Mouse (Mus musculus): ENCODE data around the gene Cpe. TPM values are rescaled to one million over a fixed set of nuclear protein-coding genes. Genes with fewer than 3 reads are reported as not detected.

Cpe gene
- polyA plus RNA-seq, 1 experiment, result 79.2 TPM

- Histone ChIP-seq H3ac (ENCODE audit: control insufficient read depth, insufficient read length, low read depth) (no peak overlapping the region), H3K79me2 (ENCODE audit: control insufficient read depth, insufficient read depth) (no peaks in the 10 kb centered on the region), H3K79me3 (ENCODE audit: low read depth) (no peaks in the 10 kb centered on the region), H3K4me3 (ENCODE audit: insufficient read depth, poor library complexity, severe bottlenecking) (no peak overlapping the region), H3K36me3 (ENCODE audit: control insufficient read depth, insufficient read depth) (no peaks in the 10 kb centered on the region), H3K27me3 (ENCODE audit: control insufficient read depth, insufficient read depth, insufficient read length) (no peaks in the 10 kb centered on the region)
- TF ChIP-seq MAX (IDR thresholded peaks at IDR 0.05) (no peak), MYOG (IDR thresholded peaks at IDR 0.05; ENCODE audit: control insufficient read depth, extremely low read depth, insufficient read length) (no peak), FOSL1 (IDR thresholded peaks at IDR 0.05; ENCODE audit: insufficient read depth, low read length, poor library complexity, severe bottlenecking) (no peak), CEBPB (IDR thresholded peaks at IDR 0.05; ENCODE audit: low read depth) (no peak), USF1 (IDR thresholded peaks at IDR 0.05; ENCODE audit: low read depth) (no peak), MYOD1 (IDR thresholded peaks at IDR 0.05; ENCODE audit: control insufficient read depth, insufficient read length, low read depth) (no peak), CTCF (IDR thresholded peaks at IDR 0.05; ENCODE audit: control insufficient read depth, insufficient read depth, insufficient read length) (no peak)
Observed at GRCm38 (mm10) chr8:64652285-64652684, 40.6 kb downstream of the Cpe start.

- Histone ChIP-seq H3K4me3 (ENCODE audit: insufficient read depth, poor library complexity, severe bottlenecking) (no peak overlapping the region), H3K79me2 (ENCODE audit: control insufficient read depth, insufficient read depth) (no peaks in the 10 kb centered on the region), H3K79me3 (ENCODE audit: low read depth) (no peaks in the 10 kb centered on the region), H3ac (ENCODE audit: control insufficient read depth, insufficient read length, low read depth) (no peak overlapping the region), H3K27me3 (ENCODE audit: control insufficient read depth, insufficient read depth, insufficient read length) (no peaks in the 10 kb centered on the region), H3K36me3 (ENCODE audit: control insufficient read depth, insufficient read depth) (no peaks in the 10 kb centered on the region)
- TF ChIP-seq MYOG (IDR thresholded peaks at IDR 0.05; ENCODE audit: control insufficient read depth, extremely low read depth, insufficient read length) (no peak), CEBPB (IDR thresholded peaks at IDR 0.05; ENCODE audit: low read depth) (no peak), USF1 (IDR thresholded peaks at IDR 0.05; ENCODE audit: low read depth) (no peak), CTCF (IDR thresholded peaks at IDR 0.05; ENCODE audit: control insufficient read depth, insufficient read depth, insufficient read length) (no peak), MYOD1 (IDR thresholded peaks at IDR 0.05; ENCODE audit: control insufficient read depth, insufficient read length, low read depth) (no peak)
Observed at GRCm38 (mm10) chr8:64648063-64648462, 44.8 kb downstream of the Cpe start.

- no peak overlapping the region for H3K4me3 ChIP-seq (ENCODE audit: insufficient read depth, poor library complexity, severe bottlenecking)
- no peak overlapping the region for H3ac ChIP-seq (ENCODE audit: control insufficient read depth, insufficient read length, low read depth)
- H3K36me3 ChIP-seq (ENCODE audit: control insufficient read depth, insufficient read depth), result no peaks in the 10 kb centered on the region
- H3K79me3 ChIP-seq (ENCODE audit: low read depth), result no peaks in the 10 kb centered on the region
- peaks cover 4% of the 10 kb centered on the region for H3K79me2 ChIP-seq (ENCODE audit: control insufficient read depth, insufficient read depth)
- no peaks in the 10 kb centered on the region for H3K27me3 ChIP-seq (ENCODE audit: control insufficient read depth, insufficient read depth, insufficient read length)
- no peak for TF ChIP-seq MYOG (IDR thresholded peaks at IDR 0.05; ENCODE audit: control insufficient read depth, extremely low read depth, insufficient read length)
- TF ChIP-seq MYOD1 (IDR thresholded peaks at IDR 0.05; ENCODE audit: control insufficient read depth, insufficient read length, low read depth), result no peak
- TF ChIP-seq MAX (IDR thresholded peaks at IDR 0.05), result no peak
- TF ChIP-seq USF1 (IDR thresholded peaks at IDR 0.05; ENCODE audit: low read depth), result no peak
- no peak for TF ChIP-seq CTCF (IDR thresholded peaks at IDR 0.05; ENCODE audit: control insufficient read depth, insufficient read depth, insufficient read length)
- no peak for TF ChIP-seq FOSL1 (IDR thresholded peaks at IDR 0.05; ENCODE audit: insufficient read depth, low read length, poor library complexity, severe bottlenecking)
- TF ChIP-seq CEBPB (IDR thresholded peaks at IDR 0.05; ENCODE audit: low read depth), result no peak
Observed at GRCm38 (mm10) chr8:64647148-64647547, 45.7 kb downstream of the Cpe start.

- TF ChIP-seq MYOD1 (IDR thresholded peaks at IDR 0.05; ENCODE audit: control insufficient read depth, insufficient read length, low read depth) (no peak), MAX (IDR thresholded peaks at IDR 0.05) (no peak)
- Histone ChIP-seq H3K79me3 (ENCODE audit: low read depth) (no peaks in the 10 kb centered on the region), H3ac (ENCODE audit: control insufficient read depth, insufficient read length, low read depth) (no peak overlapping the region), H3K4me3 (ENCODE audit: insufficient read depth, poor library complexity, severe bottlenecking) (no peak overlapping the region), H3K79me2 (ENCODE audit: control insufficient read depth, insufficient read depth) (peaks cover 4% of the 10 kb centered on the region), H3K36me3 (ENCODE audit: control insufficient read depth, insufficient read depth) (no peaks in the 10 kb centered on the region), H3K27me3 (ENCODE audit: control insufficient read depth, insufficient read depth, insufficient read length) (no peaks in the 10 kb centered on the region)
Observed at GRCm38 (mm10) chr8:64646421-64646820, 46.4 kb downstream of the Cpe start.

DNA sequence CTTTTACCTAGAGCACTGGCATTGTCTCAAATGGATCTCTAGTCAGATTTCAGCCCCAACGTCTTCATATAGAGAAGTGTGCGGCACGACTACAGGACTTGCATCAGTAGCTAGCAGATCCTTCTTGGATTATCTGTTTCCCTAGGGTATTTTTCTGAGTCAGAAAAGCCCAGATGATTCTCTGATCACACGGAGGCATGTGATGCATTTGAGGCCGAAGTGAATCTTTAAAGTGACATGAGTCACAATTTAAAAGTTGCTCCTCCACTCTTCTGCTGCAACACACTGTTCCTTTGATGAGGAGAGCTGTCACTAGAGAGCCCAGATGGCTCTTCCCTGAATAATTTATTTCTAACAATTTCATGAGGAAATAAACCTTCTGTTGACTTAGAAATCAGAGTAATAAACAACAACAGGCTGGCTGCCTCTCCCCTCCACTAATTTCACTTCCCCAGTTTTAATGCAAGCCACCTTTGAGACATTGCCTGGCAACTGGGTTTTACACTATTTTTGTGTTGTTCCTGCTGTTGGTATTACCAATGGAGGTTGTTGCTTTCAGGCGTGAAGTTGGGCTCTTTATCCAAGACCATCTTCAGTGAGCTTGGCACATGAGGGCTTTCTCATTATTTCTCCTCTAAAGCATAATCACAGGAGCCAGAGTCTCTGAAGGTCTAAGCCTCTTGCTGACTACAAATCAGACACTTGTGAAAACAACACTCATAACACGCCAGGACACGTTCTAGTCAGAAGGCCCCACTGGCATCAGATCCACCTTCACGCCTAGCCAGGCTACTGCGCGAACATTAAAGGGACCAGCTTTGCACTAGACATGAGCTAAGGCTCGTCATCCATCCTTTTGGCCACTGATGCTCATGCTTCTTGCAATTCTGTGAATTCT, 48.5 kb downstream of the Cpe start:
- no peak overlapping the region for H3K4me3 ChIP-seq (ENCODE audit: insufficient read depth, poor library complexity, severe bottlenecking)
- no peaks in the 10 kb centered on the region for H3K36me3 ChIP-seq (ENCODE audit: control insufficient read depth, insufficient read depth)
- no peaks in the 10 kb centered on the region for H3K27me3 ChIP-seq (ENCODE audit: control insufficient read depth, insufficient read depth, insufficient read length)
- TF ChIP-seq MAX (IDR thresholded peaks at IDR 0.05) (peak; percentile 46), FOSL1 (IDR thresholded peaks at IDR 0.05; ENCODE audit: insufficient read depth, low read length, poor library complexity, severe bottlenecking) (no peak), USF1 (IDR thresholded peaks at IDR 0.05; ENCODE audit: low read depth) (peak; percentile 84), MYOD1 (IDR thresholded peaks at IDR 0.05; ENCODE audit: control insufficient read depth, insufficient read length, low read depth) (no peak)
- H3K79me3 ChIP-seq (ENCODE audit: low read depth), result no peaks in the 10 kb centered on the region
- H3K79me2 ChIP-seq (ENCODE audit: control insufficient read depth, insufficient read depth), result peaks cover 4% of the 10 kb centered on the region
- H3ac ChIP-seq (ENCODE audit: control insufficient read depth, insufficient read length, low read depth), result no peak overlapping the region

DNA sequence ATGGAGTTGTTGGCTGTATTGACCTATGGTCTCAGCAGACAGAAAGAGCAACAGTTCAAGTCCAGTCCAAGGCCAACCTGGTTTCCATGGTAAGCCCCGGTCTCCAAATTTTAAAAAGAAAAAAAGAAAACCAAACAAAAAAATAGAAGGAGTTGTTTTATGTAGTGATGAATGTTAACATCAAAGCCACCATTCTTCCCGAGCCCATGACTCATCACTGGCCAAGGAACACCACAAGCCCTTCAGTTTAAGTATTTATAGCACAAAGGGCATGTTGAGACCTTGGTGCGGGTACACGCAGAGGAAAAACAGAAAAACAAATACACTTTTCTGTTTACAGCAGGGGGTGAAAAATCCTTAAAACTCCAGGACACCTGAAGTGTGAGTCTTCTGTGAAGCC, 49.5 kb downstream of the Cpe start:
- H3K36me3 ChIP-seq (ENCODE audit: control insufficient read depth, insufficient read depth), result no peaks in the 10 kb centered on the region
- peak; percentile 33 for TF ChIP-seq FOSL1 (IDR thresholded peaks at IDR 0.05; ENCODE audit: insufficient read depth, low read length, poor library complexity, severe bottlenecking)
- no peak for TF ChIP-seq CTCF (IDR thresholded peaks at IDR 0.05; ENCODE audit: control insufficient read depth, insufficient read depth, insufficient read length)

More for the DNA sequence above, 49.5 kb downstream of the Cpe start:
- H3K79me2 ChIP-seq (ENCODE audit: control insufficient read depth, insufficient read depth), result peaks cover 4% of the 10 kb centered on the region
- no peaks in the 10 kb centered on the region for H3K27me3 ChIP-seq (ENCODE audit: control insufficient read depth, insufficient read depth, insufficient read length)
- no peaks in the 10 kb centered on the region for H3K79me3 ChIP-seq (ENCODE audit: low read depth)
- no peak overlapping the region for H3ac ChIP-seq (ENCODE audit: control insufficient read depth, insufficient read length, low read depth)
- H3K4me3 ChIP-seq (ENCODE audit: insufficient read depth, poor library complexity, severe bottlenecking), result no peak overlapping the region

All from C2C12 (cell line).